Mouse (Mus musculus) erythroblast, adult 5-6 weeks (primary cell): ENCODE measurements around the gene Fam71e2. TPM values are rescaled to one million over a fixed set of nuclear protein-coding genes. Genes with fewer than 3 reads are reported as not detected.

Experiments
- ATAC-seq: replicated peaks from 2 replicates; pipeline ENCODE4 v1.8.0; 2016; ENCODE audit warnings: moderate number of reproducible peaks, mild to moderate bottlenecking, moderate TSS enrichment, inconsistent platforms; ENCODE audit not compliant: poor library complexity, low FRiP score, severe bottlenecking
- total RNA-seq, 2 experiments: library from RNA; stranded (forward) in 1 of 2; stranded (reverse) in 1 of 2; fragments of 150-400 nt in 1 of 2; fragments of 200-764, 138-1000 nt in 1 of 2; gene quantifications; 2 replicates each; pipeline versions ENCODE4 v1.2.3 to v1.2.4; 2015 to 2017; ENCODE audit warnings: low replicate concordance in 2 of 2

The Fam71e2 gene
- total RNA-seq, 2 experiments from 2014 or later, result not detected

DNA sequence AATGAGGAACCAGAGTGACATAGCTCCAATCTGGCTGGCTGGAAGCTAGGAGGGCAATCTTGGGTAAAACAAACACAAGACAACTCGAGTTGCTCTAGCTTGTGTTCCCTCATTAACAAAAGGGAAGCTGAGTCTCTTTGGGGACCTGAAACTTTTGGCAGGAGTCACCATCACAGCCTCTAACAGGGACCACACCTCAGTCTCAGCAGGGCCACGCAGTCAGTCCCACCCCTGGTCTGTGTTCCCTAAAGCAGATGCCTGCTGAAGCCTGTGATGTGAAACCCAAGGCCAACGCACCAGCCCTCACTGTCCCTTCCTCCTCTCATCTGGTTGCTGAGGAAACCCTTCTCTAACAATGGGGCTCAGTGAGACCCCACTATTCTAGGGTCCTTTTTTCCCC lies 11.0 kb upstream of the Fam71e2 start:
- no peak for ATAC-seq

DNA sequence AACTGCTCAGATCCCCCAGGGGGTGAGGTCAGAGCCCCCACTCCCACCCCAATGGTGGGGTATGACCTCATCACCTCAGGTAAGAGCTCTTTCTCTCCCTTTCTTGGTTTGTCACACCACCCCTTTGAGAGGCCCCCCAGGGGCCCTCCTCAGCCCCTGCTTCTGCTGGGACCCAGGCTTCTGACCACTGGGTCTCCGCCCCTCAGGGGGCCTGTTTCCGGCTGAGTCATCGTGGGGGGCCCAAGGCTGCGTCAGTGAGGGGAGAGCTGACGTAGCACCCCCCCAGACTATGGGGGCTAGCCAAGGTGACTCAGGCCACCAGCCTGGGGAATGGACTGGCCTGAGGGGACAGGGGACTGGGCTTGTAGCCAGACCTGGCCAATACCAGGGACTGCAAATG lies 8.8 kb upstream of the Fam71e2 start:
- ATAC-seq, result no peak

DNA sequence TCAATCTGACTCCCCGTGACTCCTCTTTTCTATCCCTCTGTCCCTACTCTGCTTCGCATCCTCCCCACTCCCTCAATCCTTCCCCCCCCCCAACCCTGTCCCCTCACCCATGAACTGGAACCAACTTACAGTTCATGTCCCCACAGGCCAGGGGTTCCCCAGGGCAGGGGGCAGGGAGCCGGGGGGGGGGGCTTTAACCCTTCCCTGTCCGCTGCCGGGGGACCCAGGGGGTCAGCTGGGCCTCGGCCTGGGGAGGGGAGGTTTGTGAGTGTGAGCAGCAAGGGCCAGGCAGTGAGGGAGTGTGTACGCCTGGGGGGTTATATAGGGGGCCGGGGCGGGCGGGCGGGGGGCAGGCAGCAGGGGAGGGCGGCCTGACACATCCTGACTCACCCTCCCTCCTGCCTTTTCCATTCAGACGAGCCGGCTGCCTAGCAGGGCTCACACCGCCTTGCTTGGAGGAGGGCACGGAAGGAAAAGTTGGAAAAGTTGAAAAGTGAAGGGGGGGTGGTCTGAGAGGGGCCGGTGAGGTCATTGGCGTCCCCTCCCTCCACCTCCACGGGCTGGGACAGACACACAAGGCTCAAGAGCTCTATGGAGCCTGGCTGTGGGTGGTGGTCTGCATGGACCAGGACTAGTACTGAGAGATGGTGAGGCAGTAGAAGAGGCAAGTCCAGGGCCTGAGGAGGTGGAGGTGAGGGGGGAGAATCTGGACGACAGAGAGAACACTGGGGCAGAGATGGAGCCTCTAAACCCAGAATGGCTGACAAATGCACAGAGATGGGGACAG lies 6.9 kb upstream of the Fam71e2 start:
- ATAC-seq, result no peak

DNA sequence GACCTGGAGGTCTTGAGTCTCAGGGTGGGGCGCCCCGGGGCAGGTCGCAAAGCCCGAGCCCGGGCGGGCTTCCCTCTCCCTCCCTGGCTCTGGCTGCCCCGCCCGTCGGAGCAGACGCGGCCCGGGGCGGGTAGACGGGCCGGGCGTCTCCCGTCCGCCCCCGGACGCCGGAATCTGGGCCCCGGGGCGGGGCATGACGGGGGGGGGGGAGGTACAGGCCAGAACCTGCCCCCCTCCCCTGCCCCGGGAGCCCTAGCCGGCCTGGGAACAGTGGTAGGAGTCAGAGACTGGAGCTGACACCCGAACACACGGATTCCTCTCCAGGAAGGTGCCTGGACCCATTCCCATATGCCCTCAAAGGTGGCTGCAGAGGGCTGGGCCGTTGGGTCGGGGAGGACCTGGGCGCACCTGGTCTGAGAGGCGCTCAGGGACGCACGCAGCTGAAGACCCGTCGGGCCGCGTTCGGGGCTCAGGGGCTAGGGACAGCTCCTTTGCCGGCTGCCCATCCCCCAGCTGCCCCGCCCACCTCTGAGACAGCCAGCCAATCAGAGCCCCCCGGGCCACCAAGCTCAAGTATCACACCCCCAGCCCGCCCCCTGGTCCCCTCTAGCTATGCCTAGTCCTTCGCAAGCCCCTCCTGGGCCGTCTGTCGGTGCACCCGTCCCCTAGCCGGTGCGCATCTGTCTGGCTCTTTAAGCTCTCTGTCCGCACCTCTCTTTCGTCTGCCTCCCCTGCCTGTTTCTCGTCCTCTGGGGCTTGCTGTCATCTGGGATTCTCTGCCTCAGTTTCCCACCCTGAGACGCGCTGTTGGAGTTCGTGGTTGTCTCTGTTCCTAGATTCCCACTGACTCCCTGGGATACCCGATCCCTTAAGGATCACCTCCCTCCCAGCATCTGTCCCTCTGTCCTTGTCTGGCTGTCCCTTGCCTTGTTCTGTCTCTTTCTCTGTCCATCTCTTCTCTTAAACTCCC lies 6.0 kb upstream of the Fam71e2 start:
- no peak for ATAC-seq

- no peak for ATAC-seq
Observed at GRCm38 (mm10) chr7:4776131-4776530, 5.0 kb upstream of the Fam71e2 start.

- no peak for ATAC-seq
Observed at GRCm38 (mm10) chr7:4764946-4765710, 6.0 kb downstream of the Fam71e2 start.

DNA sequence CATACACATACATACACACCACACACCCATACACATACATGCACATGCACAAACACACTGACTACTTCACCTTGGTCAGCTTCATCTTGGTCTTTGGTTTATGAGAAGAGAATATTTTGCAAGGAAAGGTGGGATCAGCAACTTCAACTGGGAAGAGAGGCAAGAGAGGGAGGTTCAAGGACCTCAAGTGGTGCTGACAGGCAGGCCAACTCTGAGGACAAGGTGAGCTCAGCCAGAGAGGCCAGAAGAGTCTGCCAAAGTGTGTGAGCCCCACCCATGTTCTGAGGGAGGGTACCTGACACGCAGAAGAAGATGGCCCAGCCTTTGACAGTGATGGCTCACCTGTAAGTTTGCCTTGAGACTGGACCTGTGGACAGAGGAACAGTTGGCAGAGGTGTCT lies 11.4 kb downstream of the Fam71e2 start:
- ATAC-seq, result no peak

DNA sequence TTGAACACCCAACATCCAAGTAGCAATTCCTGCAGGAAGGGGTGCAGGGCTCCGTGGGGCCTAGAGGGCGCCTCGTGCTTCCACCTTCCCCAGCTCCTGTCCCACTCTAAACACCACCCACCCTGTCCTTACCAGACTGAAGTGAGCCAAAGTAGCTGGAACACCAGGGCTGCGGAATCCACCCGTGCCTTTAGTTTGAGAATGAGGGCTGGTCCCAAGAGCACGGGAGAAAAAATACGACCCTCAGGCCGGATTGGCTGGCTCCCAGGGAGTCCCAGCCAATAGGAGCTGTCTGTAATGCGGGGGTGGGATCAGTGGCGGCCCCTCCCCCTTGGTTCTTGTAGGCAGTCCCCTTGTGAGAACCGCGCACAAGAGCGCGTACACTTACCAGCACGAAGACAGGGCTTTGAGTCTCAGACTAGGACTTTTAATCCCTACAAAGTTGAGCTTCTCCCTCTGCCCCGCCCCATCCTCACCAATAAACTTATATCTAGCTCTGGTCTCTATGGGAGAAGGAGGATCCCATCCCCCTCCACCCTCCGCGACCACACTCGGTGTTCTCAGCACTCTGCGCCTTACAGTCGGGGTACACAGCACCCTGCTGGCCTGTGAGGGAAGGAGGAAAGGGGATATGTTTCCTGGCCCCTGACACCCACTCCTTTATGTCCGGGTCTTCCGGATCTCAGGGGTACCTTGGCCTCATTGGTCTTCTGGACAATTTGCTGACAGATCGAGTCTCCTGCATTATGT lies 18.1 kb downstream of the Fam71e2 start, which contains the start of gene Cox6b2:
Cox6b2 (minus strand) TSS at position 274 of the 750 bp plus-strand sequence.
- peak; percentile 59 for ATAC-seq

DNA sequence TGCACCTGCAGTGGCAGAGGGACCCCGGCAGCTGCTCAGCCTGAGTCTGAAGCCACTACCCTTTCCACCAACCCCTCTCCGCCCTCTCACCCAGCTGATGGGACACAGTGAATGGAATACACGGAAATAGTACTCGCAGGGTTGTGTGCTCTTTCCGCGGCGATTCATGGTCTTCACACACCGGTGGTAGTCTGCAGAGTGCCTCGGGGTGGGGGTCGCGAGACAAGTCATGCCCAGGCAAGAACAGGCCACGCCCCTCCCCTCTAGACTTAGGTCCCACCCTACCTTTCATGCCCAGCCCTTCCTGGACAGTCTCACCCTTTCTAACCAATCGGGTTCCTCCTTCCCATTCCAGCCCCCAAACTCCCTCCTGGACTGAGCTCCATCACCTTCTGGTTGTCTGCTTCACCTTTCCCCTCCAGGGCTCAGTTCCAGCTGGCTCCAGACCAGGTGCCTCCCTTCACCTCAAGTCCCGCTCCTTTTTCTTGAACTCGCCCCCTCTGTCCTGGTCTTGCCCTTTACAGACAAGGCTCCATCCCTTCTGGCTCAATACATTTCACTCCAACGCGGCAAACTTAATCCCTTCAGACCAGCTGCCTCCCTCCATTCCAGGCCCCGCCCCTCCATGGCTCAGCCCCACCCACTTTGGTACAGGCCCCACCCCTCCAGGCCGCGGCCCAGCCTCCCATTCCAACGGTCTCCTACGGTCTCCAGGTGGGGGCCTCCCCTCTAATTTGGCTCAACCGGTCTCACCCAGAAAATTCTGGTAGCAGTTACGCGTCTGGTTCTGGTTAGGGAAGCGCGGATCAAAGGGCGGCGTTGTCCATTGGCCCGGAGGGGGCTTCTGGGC lies 18.9 kb downstream of the Fam71e2 start:
- ATAC-seq, result peak; percentile 67

- peak; percentile 60 for ATAC-seq
Observed at GRCm38 (mm10) chr7:4749169-4749568, 21.9 kb downstream of the Fam71e2 start.

GRCm38 (mm10) chr7:4748321-4748720 lies 22.8 kb downstream of the Fam71e2 start:
- no peak for ATAC-seq

- ATAC-seq, result peak; percentile 48
Observed at GRCm38 (mm10) chr7:4747156-4747899, 23.8 kb downstream of the Fam71e2 start.

GRCm38 (mm10) chr7:4746326-4746980 lies 24.6 kb downstream of the Fam71e2 start:
- no peak for ATAC-seq

DNA sequence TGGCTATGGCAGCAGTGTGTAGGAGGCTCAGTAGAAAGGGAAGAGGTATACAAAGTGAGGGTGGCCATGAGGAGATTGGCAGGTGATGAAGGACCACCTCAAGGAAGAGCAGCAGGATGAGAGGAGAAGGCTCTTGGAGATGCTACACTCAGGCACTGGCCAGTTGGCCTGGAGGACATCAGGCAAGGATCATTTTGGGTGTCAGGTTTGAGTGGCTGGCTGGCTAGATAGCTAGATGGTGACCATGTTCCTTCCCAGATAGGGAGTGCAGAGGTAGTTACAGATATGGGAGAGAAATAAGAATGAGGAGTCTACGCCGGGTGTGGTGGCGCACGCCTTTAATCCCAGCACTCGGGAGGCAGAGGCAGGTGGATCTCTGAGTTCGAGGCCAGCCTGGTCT lies 26.2 kb downstream of the Fam71e2 start:
- ATAC-seq, result no peak

GRCm38 (mm10) chr7:4743354-4743753 lies 27.7 kb downstream of the Fam71e2 start:
- no peak for ATAC-seq

GRCm38 (mm10) chr7:4742482-4742819 lies 28.7 kb downstream of the Fam71e2 start:
- ATAC-seq, result no peak
